Mouse (Mus musculus) hindbrain, postnatal 0 days (tissue): ENCODE measurements around the gene Fam160b1. TPM values are rescaled to one million over a fixed set of nuclear protein-coding genes. Genes with fewer than 3 reads are reported as not detected.

Source experiments
- ATAC-seq: fragments of 200-750 bp; cut with Nextera tagmentation; 2 replicates; pipeline ENCODE4 v1.8.0; 2017; ENCODE audit warnings: mild to moderate bottlenecking, moderate TSS enrichment, moderate library complexity
- DNase-seq: peaks from one replicate; pipeline ENCODE4 v3.0.0-alpha.2; 2015; ENCODE audit warnings: low spot score
- H3K27ac ChIP-seq: fragments of 300-500 bp; sonication (generic); 2 replicates; pipeline ENCODE4 v1.5.1; 2014; ENCODE audit warnings: mild to moderate bottlenecking
- H3K27me3 ChIP-seq: fragments of 300-500 bp; sonication (generic); 2 replicates; pipeline ENCODE4 v1.6.1; 2014; ENCODE audit warnings: low read length, mixed read lengths; ENCODE audit not compliant: insufficient read depth
- H3K36me3 ChIP-seq: fragments of 300-500 bp; sonication (generic); 2 replicates; pipeline ENCODE4 v1.6.1; 2014; ENCODE audit warnings: low read length, mixed read lengths; ENCODE audit not compliant: insufficient read depth
- H3K4me1 ChIP-seq: fragments of 300-500 bp; sonication (generic); 2 replicates; pipeline ENCODE4 v1.6.1; 2014; ENCODE audit warnings: antibody characterized with exemption, low read length, mixed read lengths; ENCODE audit not compliant: insufficient read depth
- H3K4me2 ChIP-seq: fragments of 300-500 bp; sonication (generic); 2 replicates; pipeline ENCODE4 v1.6.1; 2014; ENCODE audit warnings: low read depth, mild to moderate bottlenecking, low read length, moderate library complexity, mixed read lengths
- H3K4me3 ChIP-seq: fragments of 300-500 bp; sonication (generic); 2 replicates; pipeline ENCODE4 v1.5.1; 2014; ENCODE audit warnings: low read length
- H3K9ac ChIP-seq: fragments of 300-500 bp; sonication (generic); replicated peaks from 2 replicates; pipeline ENCODE4 v1.6.1; 2014; ENCODE audit warnings: mild to moderate bottlenecking, low read length, moderate library complexity, mixed read lengths
- H3K9me3 ChIP-seq: fragments of 300-500 bp; sonication (generic); 2 replicates; pipeline ENCODE4 v1.6.1; 2016; ENCODE audit warnings: low read length, mixed read lengths
- CTCF ChIP-seq: IDR thresholded peaks from 2 replicates; pipeline ENCODE4 v1.5.1; 2016; ENCODE audit warnings: antibody characterized with exemption, control low read depth, low read depth
- WGBS: fragments of 180-500 bp; shearing (Covaris S2); extraction: QIAGEN DNeasy Blood & Tissue Kit; methylation state at CpG from one replicate; pipeline ENCODE4 v1.1.7; 2014; 5-methylcytosine and 5-hydroxymethylcytosine counted together
- polyA plus RNA-seq: library from polyadenylated mRNA; unstranded; fragments of >200 nt; fragmentation: Nextera tagmentation; extraction: Ambion mirVana; gene quantifications from 2 replicates; pipeline ENCODE4 v1.2.1, GENCODE M21; 2015
- total RNA-seq: library from RNA; depleted of rRNA; stranded (reverse); fragments of >200 nt; gene quantifications from 2 replicates; pipeline ENCODE4 v1.2.3, GENCODE M21; 2014

Gene Fam160b1
- total and polyA plus RNA-seq, 2 experiments from 2014 or later, result 11.2 to 19.7 TPM

DNA sequence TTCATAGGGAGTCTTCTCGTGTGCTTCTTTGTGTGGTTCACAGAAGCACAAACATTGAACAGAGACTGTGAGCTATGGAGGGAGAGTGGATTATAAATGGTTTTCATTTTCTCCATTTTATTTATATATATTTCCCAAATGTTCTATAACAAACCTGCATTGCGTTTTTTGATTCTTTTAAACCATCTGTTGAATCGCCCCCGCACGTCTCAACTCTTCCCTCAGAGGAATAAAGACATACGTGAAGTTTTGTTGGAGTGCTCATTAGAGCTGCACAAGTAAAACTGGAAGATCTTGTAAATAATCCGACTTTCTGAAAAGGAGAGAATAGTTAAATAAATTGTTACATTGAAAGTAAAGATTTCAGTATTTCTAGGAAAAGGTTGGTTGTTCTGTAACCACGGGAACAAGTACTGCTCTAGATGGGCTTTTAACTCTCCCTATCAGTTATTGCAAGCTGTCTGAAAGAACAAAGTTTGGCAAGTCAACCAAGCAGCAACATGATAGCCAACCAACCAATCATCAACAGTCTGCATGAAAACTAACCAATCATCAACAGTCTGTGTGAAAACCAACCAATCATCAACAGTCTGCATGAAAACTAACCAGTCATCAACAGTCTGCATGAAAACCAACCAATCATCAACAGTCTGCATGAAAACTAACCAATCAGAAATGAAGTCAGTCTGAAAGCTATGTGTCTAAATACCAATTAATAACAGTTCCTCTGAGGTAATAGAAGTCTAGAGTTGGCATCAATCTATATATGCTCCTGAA lies 54.7 kb downstream of the Fam160b1 start:
- Histone ChIP-seq H3K36me3 (no peaks in the 10 kb centered on the region), H3K4me1 (no peaks in the 10 kb centered on the region), H3K4me2 (no peak overlapping the region), H3K4me3 (no peak overlapping the region), H3K27ac (no peak overlapping the region), H3K27me3 (no peaks in the 10 kb centered on the region), H3K9ac (no peak overlapping the region), H3K9me3 (no peaks in the 10 kb centered on the region)
- 87% methylated on average over 8 of the region's 8 CpGs for WGBS
- no peak for TF ChIP-seq CTCF
- ATAC-seq, result no peak
- DNase-seq, result no peak

DNA sequence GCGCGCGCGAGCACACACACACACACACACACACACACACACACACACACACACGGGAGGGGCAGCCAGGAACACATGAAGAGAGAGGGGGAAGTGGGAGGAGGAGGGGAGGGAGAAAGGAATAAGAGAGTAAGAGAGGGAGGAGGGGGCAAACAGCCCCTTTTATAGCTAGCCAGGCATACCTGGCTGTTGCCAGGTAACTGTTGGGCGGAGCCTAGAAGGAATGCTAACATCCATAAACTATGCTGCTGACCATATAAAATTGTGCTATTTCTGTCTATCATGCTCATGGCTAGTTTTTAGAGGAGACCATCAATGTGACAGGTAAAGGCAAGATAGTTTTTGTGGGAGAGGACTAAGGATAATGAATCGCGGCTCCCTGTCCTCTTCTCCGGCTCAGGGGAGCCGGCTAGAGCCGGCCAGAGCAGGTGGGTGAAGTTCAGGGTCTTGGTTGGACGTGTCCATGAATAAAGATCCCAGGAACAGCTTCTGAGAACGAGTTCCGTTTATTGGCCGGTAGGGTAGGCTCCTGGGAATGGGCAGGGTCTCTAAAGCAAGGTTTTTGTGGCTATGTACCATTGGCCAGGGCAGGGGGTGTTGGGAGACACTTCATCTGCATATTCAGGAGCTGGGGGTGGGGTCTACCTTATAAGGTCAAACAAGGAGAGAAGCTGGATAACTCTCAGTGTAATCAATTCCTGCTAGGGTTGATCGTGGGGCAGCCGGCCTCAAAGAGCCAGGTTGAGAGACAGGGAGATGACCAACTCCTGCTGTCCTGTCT lies 57.5 kb downstream of the Fam160b1 start:
- Histone ChIP-seq H3K9me3 (no peaks in the 10 kb centered on the region), H3K27ac (no peak overlapping the region), H3K4me2 (no peak overlapping the region), H3K27me3 (no peaks in the 10 kb centered on the region), H3K36me3 (no peaks in the 10 kb centered on the region), H3K4me1 (no peaks in the 10 kb centered on the region), H3K4me3 (no peak overlapping the region), H3K9ac (no peak overlapping the region)
- ATAC-seq (peak; percentile 35; the same call in 1 of the 2 replicates), DNase-seq (no peak)
- TF ChIP-seq CTCF, result no peak
- 31% methylated on average over 17 of the region's 17 CpGs for WGBS

DNA sequence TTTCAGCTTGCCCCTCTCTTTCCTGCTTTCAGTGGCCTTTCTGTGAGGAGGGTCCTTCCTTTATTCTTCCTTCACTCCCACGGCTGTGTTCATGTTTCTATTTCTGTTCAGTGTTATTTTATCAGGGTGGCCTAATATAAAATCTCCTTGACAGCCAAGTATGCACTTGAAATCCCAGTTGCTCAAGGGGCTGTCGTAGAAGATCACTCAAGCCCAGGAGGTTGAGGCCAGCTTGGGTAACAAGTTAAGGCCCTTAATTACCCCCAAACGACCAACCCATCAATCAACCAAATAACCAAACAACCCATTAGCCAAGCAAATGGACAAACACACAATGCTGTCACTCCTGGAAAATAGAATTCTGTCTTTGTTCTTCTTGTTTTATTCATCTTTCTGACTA lies 62.9 kb downstream of the Fam160b1 start:
- DNase-seq (no peak), ATAC-seq (no peak)
- Histone ChIP-seq H3K27me3 (no peaks in the 10 kb centered on the region), H3K4me1 (no peaks in the 10 kb centered on the region), H3K4me3 (no peak overlapping the region), H3K9ac (no peak overlapping the region), H3K36me3 (no peaks in the 10 kb centered on the region), H3K27ac (no peak overlapping the region), H3K9me3 (no peaks in the 10 kb centered on the region), H3K4me2 (no peak overlapping the region)
- no peak for TF ChIP-seq CTCF
- WGBS, result 47% methylated on average over 3 of the region's 3 CpGs

DNA sequence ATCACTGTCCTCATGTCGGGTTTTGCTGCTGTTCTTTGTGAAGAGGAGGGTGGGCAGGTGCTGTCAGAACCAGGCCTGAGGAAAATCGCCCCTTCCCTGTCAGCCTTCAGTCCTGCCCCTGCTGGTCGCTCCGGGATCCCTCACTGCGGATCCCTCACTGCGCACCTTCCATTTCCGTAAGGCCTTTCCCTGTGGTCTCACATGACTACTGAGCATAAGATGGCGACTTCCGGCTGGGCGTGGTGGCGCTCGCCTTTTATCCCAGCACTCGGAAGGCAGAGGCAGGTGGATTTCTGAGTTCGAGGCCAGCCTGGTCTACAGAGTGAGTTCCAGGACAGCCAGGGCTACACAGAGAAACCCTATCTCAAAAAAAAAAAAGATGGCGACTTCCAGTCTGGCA lies 64.8 kb downstream of the Fam160b1 start:
- no peaks in the 10 kb centered on the region for H3K4me1 ChIP-seq
- WGBS, result 96% methylated on average over 15 of the region's 15 CpGs
- no peaks in the 10 kb centered on the region for H3K36me3 ChIP-seq
- no peak overlapping the region for H3K4me2 ChIP-seq
- ATAC-seq (no peak), DNase-seq (no peak)
- no peak overlapping the region for H3K27ac ChIP-seq
- no peaks in the 10 kb centered on the region for H3K9me3 ChIP-seq
- H3K4me3 ChIP-seq, result no peak overlapping the region
- H3K9ac ChIP-seq, result no peak overlapping the region
- TF ChIP-seq CTCF, result no peak
- no peaks in the 10 kb centered on the region for H3K27me3 ChIP-seq

DNA sequence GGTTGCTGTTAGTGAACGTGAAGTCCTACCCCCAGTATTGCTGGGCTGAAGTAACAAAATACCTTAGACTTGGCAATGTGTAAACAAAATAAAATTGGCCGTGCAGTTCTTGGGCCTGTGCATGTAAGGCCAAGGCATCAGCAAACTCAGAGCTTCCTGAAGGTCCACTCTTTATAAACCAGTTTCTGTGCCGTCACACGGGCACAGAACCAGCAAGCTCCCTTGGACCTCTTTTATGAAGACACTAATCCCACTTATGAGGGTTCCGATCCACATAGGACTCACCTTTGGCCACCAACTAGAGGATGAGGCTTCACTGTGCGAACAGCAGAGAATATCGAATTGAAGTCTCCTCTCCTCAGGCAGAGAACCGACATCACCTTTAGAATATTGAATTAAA lies 66.4 kb downstream of the Fam160b1 start:
- no peak for DNase-seq
- TF ChIP-seq CTCF, result no peak
- H3K27ac ChIP-seq, result no peak overlapping the region
- no peaks in the 10 kb centered on the region for H3K4me1 ChIP-seq
- no peak for ATAC-seq
- H3K9me3 ChIP-seq, result no peaks in the 10 kb centered on the region
- 93% methylated on average over 8 of the region's 8 CpGs for WGBS
- H3K4me3 ChIP-seq, result no peak overlapping the region
- no peak overlapping the region for H3K4me2 ChIP-seq
- no peak overlapping the region for H3K9ac ChIP-seq
- no peaks in the 10 kb centered on the region for H3K27me3 ChIP-seq
- no peaks in the 10 kb centered on the region for H3K36me3 ChIP-seq

DNA sequence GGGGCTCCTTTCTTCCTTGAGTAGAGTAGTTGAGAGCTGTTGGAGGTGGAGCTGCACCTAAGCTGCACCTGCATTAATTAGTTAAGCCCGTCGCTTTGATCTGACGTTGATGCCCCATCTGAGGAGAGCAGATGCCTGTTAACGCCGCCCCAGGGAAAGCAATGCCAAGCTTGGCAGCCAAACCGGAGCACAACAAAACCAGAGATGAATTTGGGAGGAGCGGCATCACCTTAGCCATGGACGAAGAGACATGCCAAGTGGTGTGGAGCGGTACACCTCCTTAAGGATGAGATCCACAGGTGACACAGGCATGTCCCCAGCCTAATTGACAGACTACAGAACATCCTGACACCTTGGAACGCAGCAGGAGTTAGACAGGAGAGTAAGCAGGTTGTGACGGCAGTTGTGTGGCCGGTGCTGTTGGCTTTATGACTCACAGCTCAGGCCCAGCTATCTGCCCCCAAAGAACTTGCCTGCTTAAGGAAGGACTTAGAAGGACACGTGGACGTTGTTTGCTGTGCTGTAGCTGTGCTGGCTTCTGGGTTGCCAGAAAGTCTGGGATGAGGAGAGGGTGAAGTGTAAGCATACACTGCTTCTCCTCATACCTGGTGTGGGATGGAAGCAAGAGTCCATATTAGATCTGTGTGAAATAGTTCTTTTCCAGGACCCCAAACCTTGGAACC lies 67.4 kb downstream of the Fam160b1 start:
- ATAC-seq (no peak), DNase-seq (no peak)
- Histone ChIP-seq H3K9me3 (no peaks in the 10 kb centered on the region), H3K4me1 (no peaks in the 10 kb centered on the region), H3K27me3 (no peaks in the 10 kb centered on the region), H3K4me2 (no peak overlapping the region), H3K36me3 (no peaks in the 10 kb centered on the region), H3K27ac (no peak overlapping the region), H3K4me3 (no peak overlapping the region), H3K9ac (no peak overlapping the region)
- 72% methylated on average over 14 of the region's 14 CpGs for WGBS
- TF ChIP-seq CTCF, result no peak
